Comparison of ENCODE assay signal across 17 mouse cellular contexts in genomic region chr2:51936585-51936984, GRCm38 (mm10).
"Had no signal": no experiment of that assay in that cellular context is flagged by ENCODE, and none has a peak within 500 bp of the region (broad histone marks: within the 10 kb centered on the region; RNA-seq: fewer than 3 reads in every experiment).

No protein-coding gene starts in this region.

- ATAC-seq: lung, postnatal 0 days; midbrain, embryonic 15.5 days had no signal

- DNase-seq: kidney, adult 18-20 months; kidney, postnatal 14 days; kidney, postnatal 4 days; left cerebral cortex, postnatal 4 days; lung, embryonic 14.5 days; right cerebral cortex, adult 18-20 months; right cerebral cortex, postnatal 14 days; right cerebral cortex, postnatal 4 days had no signal

- H3K36me3 ChIP-seq: limb, embryonic 12.5 days; limb, embryonic 15.5 days; midbrain, embryonic 12.5 days; midbrain, embryonic 15.5 days; neural tube, embryonic 12.5 days; neural tube, embryonic 15.5 days had no signal

- H3K9ac ChIP-seq: limb, embryonic 12.5 days; limb, embryonic 15.5 days; lung, embryonic 14.5 days; midbrain, embryonic 12.5 days; midbrain, embryonic 15.5 days; neural tube, embryonic 12.5 days; neural tube, embryonic 15.5 days had no signal

- H3K27me3 ChIP-seq: limb, embryonic 15.5 days; midbrain, embryonic 15.5 days; neural tube, embryonic 12.5 days; neural tube, embryonic 15.5 days had no signal

- H3K4me3 ChIP-seq: limb, embryonic 12.5 days; limb, embryonic 15.5 days; midbrain, embryonic 12.5 days; midbrain, embryonic 15.5 days; neural tube, embryonic 12.5 days; neural tube, embryonic 15.5 days had no signal

- H3K4me2 ChIP-seq: limb, embryonic 12.5 days; limb, embryonic 15.5 days; lung, embryonic 14.5 days; midbrain, embryonic 12.5 days; midbrain, embryonic 15.5 days; neural tube, embryonic 12.5 days; neural tube, embryonic 15.5 days had no signal

- H3K27ac ChIP-seq: limb, embryonic 12.5 days; limb, embryonic 15.5 days; macrophage; midbrain, embryonic 12.5 days; midbrain, embryonic 15.5 days; neural tube, embryonic 12.5 days; neural tube, embryonic 15.5 days; stomach, postnatal 0 days had no signal

- H3K9me3 ChIP-seq: limb, embryonic 12.5 days; limb, embryonic 15.5 days; midbrain, embryonic 12.5 days; midbrain, embryonic 15.5 days; neural tube, embryonic 12.5 days; neural tube, embryonic 15.5 days had no signal
